In genomic region chr8:80268910-80269460, GRCm38 (mm10) we compare ENCODE assay signal across 22 mouse cellular contexts.
"Had no signal": no experiment of that assay in that cellular context is flagged by ENCODE, and none has a peak within 500 bp of the region (broad histone marks: within the 10 kb centered on the region; RNA-seq: fewer than 3 reads in every experiment).

No protein-coding gene starts in this region.

- H3K4me3 ChIP-seq: liver, embryonic 15.5 days; lung, embryonic 15.5 days; megakaryocyte, embryonic 14.5 days; midbrain, embryonic 10.5 days; midbrain, embryonic 13.5 days; myocyte; neural tube, embryonic 13.5 days; neural tube, embryonic 15.5 days had no signal

- H3K36me3 ChIP-seq: liver, embryonic 15.5 days; lung, embryonic 15.5 days; midbrain, embryonic 10.5 days; midbrain, embryonic 13.5 days; neural tube, embryonic 13.5 days; neural tube, embryonic 15.5 days had no signal

- H3K27me3 ChIP-seq: liver, embryonic 15.5 days; lung, embryonic 15.5 days; megakaryocyte, embryonic 14.5 days; midbrain, embryonic 13.5 days; neural tube, embryonic 13.5 days; neural tube, embryonic 15.5 days had no signal

- ATAC-seq: liver, postnatal 0 days; lung, postnatal 0 days; midbrain, embryonic 13.5 days; midbrain, embryonic 16.5 days had no signal

- H3K4me1 ChIP-seq: liver, embryonic 15.5 days; lung, embryonic 15.5 days; midbrain, embryonic 13.5 days; neural tube, embryonic 13.5 days; neural tube, embryonic 15.5 days had no signal

- H3K27ac ChIP-seq: liver, embryonic 15.5 days; lung, embryonic 15.5 days; macrophage; midbrain, embryonic 10.5 days; midbrain, embryonic 13.5 days; neural tube, embryonic 13.5 days; neural tube, embryonic 15.5 days had no signal

- H3K9ac ChIP-seq: liver, embryonic 15.5 days; liver, postnatal 0 days; lung, embryonic 15.5 days; midbrain, embryonic 13.5 days; neural tube, embryonic 13.5 days; neural tube, embryonic 15.5 days had no signal

- H3K4me2 ChIP-seq: liver, embryonic 15.5 days; lung, embryonic 15.5 days; midbrain, embryonic 13.5 days; neural tube, embryonic 13.5 days; neural tube, embryonic 15.5 days had no signal

- H3K9me3 ChIP-seq: liver, embryonic 15.5 days; lung, embryonic 15.5 days; megakaryocyte, embryonic 14.5 days; midbrain, embryonic 10.5 days; midbrain, embryonic 13.5 days; neural tube, embryonic 13.5 days had no signal

- DNase-seq: liver, postnatal 0 days; lung, adult 2 months; lung, postnatal 14 days; lung, postnatal 36 days; right cerebral cortex, adult 18-20 months; right cerebral cortex, postnatal 25 days; right cerebral cortex, postnatal 4 days; spleen, adult 18-20 months; thymus, adult 18-20 months; thymus, postnatal 14 days; thymus, postnatal 36 days had no signal
